Mouse (Mus musculus): ENCODE results near the gene Bglap3. TPM values are rescaled to one million over a fixed set of nuclear protein-coding genes. Genes with fewer than 3 reads are reported as not detected.
A peak's percentile ranks its signal among the peaks of the same experiment; 100 is the strongest.

Bglap3 gene
- polyA plus RNA-seq, 1 experiment, result 14.7 TPM

DNA sequence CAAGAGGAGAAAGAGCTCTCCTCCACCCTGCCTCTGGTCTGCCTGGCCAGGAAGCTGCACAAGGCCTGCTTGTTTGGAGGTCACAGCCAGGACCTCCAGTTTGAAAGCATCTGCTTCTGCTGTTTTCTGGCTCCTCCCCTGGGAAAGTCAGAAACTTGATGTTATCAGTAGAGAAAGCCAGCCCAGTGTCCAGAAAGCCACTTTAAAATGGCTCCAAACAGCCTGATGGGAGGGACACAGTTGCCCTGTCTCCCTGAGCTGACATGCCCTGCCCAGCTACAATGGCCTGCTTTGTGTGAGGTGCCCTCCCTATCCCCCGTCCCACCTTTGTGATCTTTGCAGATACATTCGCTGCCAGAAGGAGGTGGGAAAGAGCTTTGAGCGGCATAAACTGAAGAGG lies 12.6 kb downstream of the Bglap3 start:
- TF ChIP-seq CTCF (IDR thresholded peaks at IDR 0.05; ENCODE audit: extremely low read depth, insufficient read depth, low read length) (no peak), POLR2A (IDR thresholded peaks at IDR 0.05; ENCODE audit: extremely low read depth, insufficient read depth, low read length) (no peak)
- peak overlapping the region; percentile 32; the same call in 1 of the 2 replicates for H3K27ac ChIP-seq (ENCODE audit: insufficient read depth, low read length)
- H3K4me3 ChIP-seq (ENCODE audit: insufficient read depth, low read length), result no peak overlapping the region

DNA sequence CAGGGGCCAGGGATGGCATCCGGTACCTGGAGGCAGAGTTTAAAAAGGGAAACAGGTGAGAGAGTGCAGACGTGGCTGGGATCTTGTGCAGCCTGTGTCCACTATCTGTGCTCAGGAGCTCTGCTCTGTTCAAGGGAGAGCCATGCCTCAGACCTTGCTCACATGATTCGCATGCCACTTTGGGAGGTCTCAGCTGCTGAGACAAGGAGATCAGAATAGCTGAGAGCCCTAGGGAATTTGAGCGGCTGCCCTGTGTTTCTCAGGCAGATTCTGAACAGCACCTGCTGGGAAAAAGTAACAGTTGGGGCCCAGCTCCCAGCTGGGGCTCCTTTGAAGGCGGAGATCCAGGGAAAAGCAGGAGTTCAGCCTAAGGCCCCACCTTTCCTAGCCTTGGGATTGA lies 13.0 kb downstream of the Bglap3 start:
- peak overlapping the region; percentile 32; the same call in 1 of the 2 replicates for H3K27ac ChIP-seq (ENCODE audit: insufficient read depth, low read length)
- TF ChIP-seq POLR2A (IDR thresholded peaks at IDR 0.05; ENCODE audit: extremely low read depth, insufficient read depth, low read length), result no peak
- TF ChIP-seq CTCF (IDR thresholded peaks at IDR 0.05; ENCODE audit: extremely low read depth, insufficient read depth, low read length), result no peak
- no peak overlapping the region for H3K4me3 ChIP-seq (ENCODE audit: insufficient read depth, low read length)
- no peaks in the 10 kb centered on the region; the same call in 1 of the 2 replicates for H3K4me1 ChIP-seq (ENCODE audit: control insufficient read depth, insufficient read depth, low read length)

More for the DNA sequence above, 12.6 kb downstream of the Bglap3 start:
- H3K4me1 ChIP-seq (ENCODE audit: control insufficient read depth, insufficient read depth, low read length), result no peaks in the 10 kb centered on the region; the same call in 1 of the 2 replicates

DNA sequence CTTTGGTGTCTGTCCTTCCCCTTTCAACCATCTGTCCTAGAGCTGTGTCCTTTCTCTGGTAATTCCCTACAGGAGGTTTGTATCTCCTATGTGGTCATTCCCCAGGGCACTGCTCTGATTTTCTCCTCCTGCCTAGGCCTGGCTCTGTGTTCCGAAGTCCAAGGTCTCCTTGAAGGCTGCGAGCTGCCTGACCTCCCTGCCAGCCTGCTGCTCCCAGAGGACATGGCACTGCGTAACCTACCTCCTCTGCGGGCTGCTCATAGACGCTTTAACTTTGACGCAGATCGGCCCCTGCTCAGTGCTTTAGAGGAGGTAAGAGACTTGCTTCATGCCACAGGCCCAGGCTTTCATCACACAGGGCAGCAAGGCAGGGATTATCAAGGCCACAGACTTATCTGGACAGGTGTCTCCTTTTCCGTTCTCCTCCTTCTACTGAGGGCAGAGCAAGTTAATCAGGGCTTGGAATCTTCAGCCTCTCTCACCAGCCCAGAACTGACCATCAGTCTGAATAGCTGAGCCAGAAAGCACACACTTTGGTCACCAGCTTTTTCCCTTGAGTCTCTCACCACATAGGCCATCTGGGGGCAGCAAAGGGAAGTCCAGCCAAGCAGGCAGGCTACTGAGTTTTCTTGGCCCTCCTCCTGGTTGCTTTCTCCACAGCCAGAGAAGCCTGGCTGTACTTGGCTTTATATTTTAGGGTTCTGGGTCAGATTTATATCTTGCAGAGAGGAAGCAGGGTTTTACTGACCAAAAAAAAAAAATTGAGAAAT lies 18.0 kb downstream of the Bglap3 start:
- H3K27ac ChIP-seq (ENCODE audit: insufficient read depth, low read length), result no peak overlapping the region
- TF ChIP-seq POLR2A (IDR thresholded peaks at IDR 0.05; ENCODE audit: extremely low read depth, insufficient read depth, low read length) (no peak), CTCF (IDR thresholded peaks at IDR 0.05; ENCODE audit: extremely low read depth, insufficient read depth, low read length) (0 out of 2 replicates have a peak, but pooled peaks have one; percentile 30)
- no peaks in the 10 kb centered on the region; the same call in 1 of the 2 replicates for H3K4me1 ChIP-seq (ENCODE audit: control insufficient read depth, insufficient read depth, low read length)
- no peak overlapping the region for H3K4me3 ChIP-seq (ENCODE audit: insufficient read depth, low read length)

DNA sequence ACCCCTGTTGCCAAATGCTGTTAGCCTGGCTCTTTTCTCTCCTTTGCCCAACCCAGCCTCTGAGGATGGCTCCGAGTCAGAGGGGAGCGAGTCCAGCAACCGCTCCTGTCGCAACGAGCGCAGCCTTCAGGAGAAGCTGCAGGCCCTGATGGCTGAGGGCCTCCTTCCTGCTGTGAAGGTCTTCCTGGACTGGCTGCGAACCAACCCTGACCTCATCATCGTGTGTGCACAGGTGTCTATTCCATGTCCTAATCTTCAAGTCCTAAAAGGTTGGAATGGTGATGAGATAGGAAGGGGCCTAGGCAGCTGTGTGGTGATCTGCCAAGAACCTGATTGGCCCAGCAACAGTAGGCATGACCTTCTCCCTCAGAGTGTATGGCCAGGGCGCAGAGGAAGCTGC lies 19.6 kb downstream of the Bglap3 start:
- Histone ChIP-seq H3K4me3 (ENCODE audit: insufficient read depth, low read length) (no peak overlapping the region), H3K4me1 (ENCODE audit: control insufficient read depth, insufficient read depth, low read length) (no peaks in the 10 kb centered on the region; the same call in 1 of the 2 replicates), H3K27ac (ENCODE audit: insufficient read depth, low read length) (no peak overlapping the region)
- TF ChIP-seq CTCF (IDR thresholded peaks at IDR 0.05; ENCODE audit: extremely low read depth, insufficient read depth, low read length), result no peak
- no peak for TF ChIP-seq POLR2A (IDR thresholded peaks at IDR 0.05; ENCODE audit: extremely low read depth, insufficient read depth, low read length)

DNA sequence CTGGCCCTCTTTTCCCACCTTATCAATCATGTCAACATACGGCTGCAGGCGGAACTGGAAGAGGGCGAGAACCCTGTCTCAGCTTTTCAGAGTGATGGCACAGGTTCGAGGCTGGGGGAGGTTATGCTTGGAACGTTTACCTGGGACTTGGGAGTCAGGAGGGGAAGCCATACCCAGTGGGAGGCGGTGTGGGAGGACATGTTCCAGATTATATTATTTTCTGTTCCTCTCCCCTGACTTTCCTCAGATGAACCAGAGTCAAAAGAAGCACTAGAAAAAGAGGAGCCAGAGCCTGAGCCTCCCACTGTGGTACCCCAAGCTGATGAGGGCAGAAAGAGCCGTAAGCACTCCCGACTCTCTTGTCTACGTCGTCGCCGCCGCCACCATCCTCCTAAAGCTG lies 21.8 kb downstream of the Bglap3 start:
- H3K4me3 ChIP-seq (ENCODE audit: insufficient read depth, low read length), result no peak overlapping the region
- TF ChIP-seq CTCF (IDR thresholded peaks at IDR 0.05; ENCODE audit: extremely low read depth, insufficient read depth, low read length) (no peak), POLR2A (IDR thresholded peaks at IDR 0.05; ENCODE audit: extremely low read depth, insufficient read depth, low read length) (no peak)
- H3K4me1 ChIP-seq (ENCODE audit: control insufficient read depth, insufficient read depth, low read length), result no peaks in the 10 kb centered on the region
- no peak overlapping the region for H3K27ac ChIP-seq (ENCODE audit: insufficient read depth, low read length)

DNA sequence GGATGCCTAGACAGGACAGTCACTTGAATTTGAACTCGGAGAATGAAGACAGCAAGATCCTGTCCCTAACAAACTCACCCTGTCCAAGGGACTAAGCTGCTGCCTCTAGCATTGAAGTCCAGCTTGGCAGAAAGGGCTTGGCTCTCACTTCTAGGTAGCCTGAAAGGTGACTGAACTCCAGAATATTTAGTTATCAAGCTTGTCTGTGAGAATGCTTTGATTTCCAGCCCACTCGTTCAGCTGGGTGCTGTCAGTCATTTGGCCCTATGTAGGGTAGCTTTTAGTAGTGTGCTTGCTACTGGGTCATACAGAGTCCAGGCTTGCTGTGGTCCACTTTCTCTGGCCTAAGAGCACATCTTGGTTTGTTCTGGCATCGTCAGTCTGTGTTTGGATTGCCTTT lies 33.5 kb downstream of the Bglap3 start:
- no peak overlapping the region for H3K27ac ChIP-seq (ENCODE audit: insufficient read depth, low read length)
- H3K4me1 ChIP-seq (ENCODE audit: control insufficient read depth, insufficient read depth, low read length), result peaks cover 6% of the 10 kb centered on the region; the same call in 1 of the 2 replicates
- TF ChIP-seq POLR2A (IDR thresholded peaks at IDR 0.05; ENCODE audit: extremely low read depth, insufficient read depth, low read length), result no peak
- TF ChIP-seq CTCF (IDR thresholded peaks at IDR 0.05; ENCODE audit: extremely low read depth, insufficient read depth, low read length), result no peak
- H3K4me3 ChIP-seq (ENCODE audit: insufficient read depth, low read length), result no peak overlapping the region

DNA sequence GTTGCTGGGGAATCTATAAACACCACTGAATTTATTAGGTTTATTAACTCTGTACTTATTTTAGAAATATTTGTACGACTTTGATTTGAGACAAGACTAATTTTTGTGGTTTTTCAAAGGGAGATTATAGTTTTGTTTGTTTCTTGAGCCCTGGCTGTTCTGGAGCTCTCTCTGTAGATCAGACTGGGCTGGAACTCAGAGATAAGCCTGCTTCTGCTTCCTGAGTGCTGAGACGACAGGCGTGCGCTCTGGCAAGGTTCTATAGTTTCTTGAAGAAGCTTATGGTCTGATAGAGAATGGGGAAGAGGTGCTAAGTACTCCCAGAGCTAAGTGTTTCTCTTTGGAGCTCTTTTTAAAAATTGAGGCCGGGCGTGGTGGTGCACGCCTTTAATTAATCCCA lies 34.2 kb downstream of the Bglap3 start:
- Histone ChIP-seq H3K27ac (ENCODE audit: insufficient read depth, low read length) (no peak overlapping the region), H3K4me1 (ENCODE audit: control insufficient read depth, insufficient read depth, low read length) (peaks cover 6% of the 10 kb centered on the region; the same call in 1 of the 2 replicates), H3K4me3 (ENCODE audit: insufficient read depth, low read length) (no peak overlapping the region)
- TF ChIP-seq POLR2A (IDR thresholded peaks at IDR 0.05; ENCODE audit: extremely low read depth, insufficient read depth, low read length) (no peak), CTCF (IDR thresholded peaks at IDR 0.05; ENCODE audit: extremely low read depth, insufficient read depth, low read length) (no peak)

DNA sequence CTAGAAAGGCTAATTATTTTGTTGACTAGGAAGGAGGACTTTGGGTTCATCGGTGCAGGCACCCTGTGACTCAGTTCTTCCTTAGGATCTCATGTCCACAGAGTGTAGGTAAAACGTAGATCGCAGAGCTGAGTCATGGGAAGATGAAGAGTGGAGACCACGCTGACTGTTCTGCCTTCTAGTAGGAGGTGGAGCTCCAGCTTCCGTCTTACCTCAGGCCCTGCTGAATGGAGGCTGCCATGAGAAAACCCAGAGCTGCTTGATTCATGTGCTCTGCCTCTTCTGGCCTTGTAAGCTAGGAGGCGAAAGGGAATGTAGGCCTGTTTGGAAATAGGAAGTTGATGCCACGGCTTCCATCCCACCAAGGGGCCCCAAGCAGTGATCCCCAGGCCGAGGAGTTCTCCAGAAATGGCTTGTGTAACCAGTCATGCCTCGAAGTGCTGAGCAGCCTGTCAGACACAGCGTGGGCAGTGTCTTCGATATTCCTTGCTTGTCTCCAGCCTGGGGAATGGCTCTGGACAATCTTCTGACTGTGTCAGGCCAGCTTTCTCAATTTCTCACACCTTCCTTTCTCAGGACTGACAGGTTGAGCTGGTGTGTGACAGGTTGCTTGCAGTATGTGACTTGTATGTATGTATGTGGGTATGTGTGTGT lies 35.0 kb downstream of the Bglap3 start:
- no peak for TF ChIP-seq CTCF (IDR thresholded peaks at IDR 0.05; ENCODE audit: extremely low read depth, insufficient read depth, low read length)
- no peak for TF ChIP-seq POLR2A (IDR thresholded peaks at IDR 0.05; ENCODE audit: extremely low read depth, insufficient read depth, low read length)
- Histone ChIP-seq H3K27ac (ENCODE audit: insufficient read depth, low read length) (0 out of 2 replicates have a peak overlapping the region, but pooled peaks have one; percentile 12), H3K4me1 (ENCODE audit: control insufficient read depth, insufficient read depth, low read length) (peaks cover 6% of the 10 kb centered on the region; the same call in 1 of the 2 replicates), H3K4me3 (ENCODE audit: insufficient read depth, low read length) (peak overlapping the region; percentile 55)

DNA sequence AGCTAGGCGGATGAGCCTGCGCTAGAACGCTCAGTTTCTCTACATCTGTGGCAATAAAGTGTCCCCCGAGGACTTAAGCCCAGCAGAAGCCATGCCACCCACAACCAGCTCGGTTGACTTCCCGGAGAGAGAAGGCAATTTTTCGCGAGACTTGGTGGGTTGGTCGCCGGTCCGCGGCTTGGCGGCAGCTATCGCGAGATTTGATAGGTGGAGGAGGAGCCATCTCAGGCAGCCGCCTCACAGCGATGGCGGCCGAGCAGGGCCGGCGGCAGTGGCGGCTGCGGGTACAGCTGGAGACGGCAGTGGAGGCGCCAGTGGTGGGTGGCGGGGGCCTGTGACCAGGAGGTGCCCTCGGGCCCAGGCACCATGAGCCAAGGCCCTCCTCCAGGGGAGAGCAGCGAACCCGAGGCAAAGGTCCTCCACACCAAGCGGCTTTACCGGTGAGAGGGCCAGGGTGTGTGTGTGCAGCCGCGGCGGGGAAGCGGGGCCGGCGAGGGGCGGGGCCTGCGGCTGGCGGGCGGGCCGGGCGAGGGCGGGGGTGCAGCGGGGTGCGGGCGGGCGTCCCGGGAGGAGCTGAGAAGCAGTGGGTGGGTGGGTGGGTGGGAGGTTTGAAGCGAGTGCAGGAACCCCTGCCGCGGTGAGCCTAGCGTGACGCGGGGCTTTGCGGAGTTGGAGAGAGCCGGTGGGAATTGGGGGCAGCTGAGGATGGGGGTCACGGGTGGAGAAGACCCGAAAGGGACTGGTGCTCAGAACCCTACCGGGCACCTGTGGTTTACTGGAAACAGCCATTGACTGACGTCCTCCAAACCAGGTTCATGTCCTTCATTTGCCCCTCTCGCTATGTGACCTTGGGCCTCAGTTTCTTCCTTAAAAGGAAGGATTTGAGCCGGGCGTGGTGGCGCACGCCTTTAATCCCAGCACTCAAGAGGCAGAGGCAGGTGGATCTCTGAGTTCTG lies 36.2 kb downstream of the Bglap3 start, which contains the start of the genes Tmem79 and Smg5:
TSS of gene Tmem79 (minus strand) at position 91 of the 956 bp plus-strand sequence.
TSS of gene Smg5 (plus strand) at position 203 of the 956 bp plus-strand sequence.
- Histone ChIP-seq H3K4me1 (ENCODE audit: control insufficient read depth, insufficient read depth, low read length) (peaks cover 6% of the 10 kb centered on the region; the same call in 1 of the 2 replicates), H3K27ac (ENCODE audit: insufficient read depth, low read length) (peak within 1 kb of the TSS; percentile 89), H3K4me3 (ENCODE audit: insufficient read depth, low read length) (peak within 1 kb of the TSS; percentile 55)
- peak; percentile 96 for TF ChIP-seq POLR2A (IDR thresholded peaks at IDR 0.05; ENCODE audit: extremely low read depth, insufficient read depth, low read length)
- TF ChIP-seq CTCF (IDR thresholded peaks at IDR 0.05; ENCODE audit: extremely low read depth, insufficient read depth, low read length), result no peak
